Mouse (Mus musculus): ENCODE results near the gene Map4k3. TPM values are rescaled to one million over a fixed set of nuclear protein-coding genes. Genes with fewer than 3 reads are reported as not detected.

The Map4k3 gene
- total and polyA plus RNA-seq, 3 experiments = 3.2 to 4.1 TPM; not detected in 1

- Histone ChIP-seq H3K27ac (ENCODE audit: control insufficient read depth, low read depth, low read length) (no peak overlapping the region), H3K4me1 (ENCODE audit: control insufficient read depth in 1 of 2, insufficient read depth in 2 of 2, low read length in 2 of 2) (no peaks in the 10 kb centered on the region), H3K79me2 (ENCODE audit: control insufficient read depth, insufficient read depth, low read length, poor library complexity) (no peaks in the 10 kb centered on the region), H3K9ac (ENCODE audit: control insufficient read depth, low read depth, low read length, poor library complexity, severe bottlenecking) (no peak overlapping the region), H3K9me3 (replicated peaks; ENCODE audit: insufficient read depth, low read length) (no peaks in the 10 kb centered on the region), H3K36me3 (ENCODE audit: control insufficient read depth in 1 of 2, insufficient read depth in 2 of 2, low read length in 2 of 2) (no peaks in the 10 kb centered on the region; a peak in 1 of 4 replicates), H3K27me3 (ENCODE audit: control insufficient read depth in 1 of 2, insufficient read depth in 2 of 2, low read length in 2 of 2) (no peaks in the 10 kb centered on the region), H3K4me3 (ENCODE audit: control insufficient read depth in 1 of 2, insufficient read depth in 1 of 2, low read depth in 2 of 2, low read length in 2 of 2) (no peak overlapping the region)
- DNase-seq (ENCODE audit: low read depth, low spot score) = no peak
- TF ChIP-seq NELFE (IDR thresholded peaks at IDR 0.05; ENCODE audit: low read depth, low read length) (no peak), JUND (IDR thresholded peaks at IDR 0.05; ENCODE audit: low read depth, low read length) (no peak), ZMIZ1 (IDR thresholded peaks at IDR 0.05; ENCODE audit: low read depth, low read length) (no peak), TAL1 (IDR thresholded peaks at IDR 0.05; ENCODE audit: low read length) (no peak), SMC3 (IDR thresholded peaks at IDR 0.05; ENCODE audit: low read depth, low read length) (no peak), TCF12 (IDR thresholded peaks at IDR 0.05; ENCODE audit: low read depth, low read length) (no peak), NRF1 (IDR thresholded peaks at IDR 0.05; ENCODE audit: insufficient read depth, low read depth, low read length, poor library complexity, severe bottlenecking) (no peak), RAD21 (IDR thresholded peaks at IDR 0.05; ENCODE audit: low read depth, low read length) (no peak), POLR2A (IDR thresholded peaks at IDR 0.05; ENCODE audit: control insufficient read depth in 1 of 2, insufficient read depth in 1 of 2, low read depth in 1 of 2, low read length in 2 of 2, poor library complexity in 1 of 2) (no peak)
Observed at GRCm38 (mm10) chr17:80652740-80653139, 75.5 kb downstream of the Map4k3 start.

DNA sequence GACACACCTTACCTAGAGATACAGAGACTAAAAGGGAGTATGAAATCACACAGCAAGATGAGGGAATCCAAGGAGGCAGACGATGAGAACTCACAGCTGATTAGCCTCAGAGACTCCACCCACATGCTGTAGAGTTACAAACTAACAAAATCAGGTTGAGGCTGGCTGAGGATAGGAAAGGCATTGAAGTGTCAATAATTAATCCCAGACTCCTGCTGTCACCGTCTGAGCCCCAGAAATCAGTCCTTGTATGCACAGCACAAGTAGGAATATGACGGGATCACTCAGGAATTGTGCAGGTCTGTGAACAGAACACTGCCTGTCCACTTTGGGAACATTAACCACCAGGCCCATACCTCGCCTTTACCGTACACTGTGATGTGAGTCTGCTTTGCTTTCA is 81.4 kb downstream of the Map4k3 start:
- Histone ChIP-seq H3K9me3 (replicated peaks; ENCODE audit: insufficient read depth, low read length) (no peaks in the 10 kb centered on the region), H3K9ac (ENCODE audit: control insufficient read depth, low read depth, low read length, poor library complexity, severe bottlenecking) (no peak overlapping the region), H3K4me3 (ENCODE audit: control insufficient read depth in 1 of 2, insufficient read depth in 1 of 2, low read depth in 2 of 2, low read length in 2 of 2) (no peak overlapping the region), H3K4me1 (ENCODE audit: control insufficient read depth in 1 of 2, insufficient read depth in 2 of 2, low read length in 2 of 2) (no peaks in the 10 kb centered on the region), H3K36me3 (ENCODE audit: control insufficient read depth in 1 of 2, insufficient read depth in 2 of 2, low read length in 2 of 2) (no peaks in the 10 kb centered on the region), H3K27ac (ENCODE audit: control insufficient read depth, low read depth, low read length) (no peak overlapping the region), H3K79me2 (ENCODE audit: control insufficient read depth, insufficient read depth, low read length, poor library complexity) (no peaks in the 10 kb centered on the region), H3K27me3 (ENCODE audit: control insufficient read depth in 1 of 2, insufficient read depth in 2 of 2, low read length in 2 of 2) (no peaks in the 10 kb centered on the region)
- no peak for DNase-seq (ENCODE audit: low read depth, low spot score)
- TF ChIP-seq POLR2AphosphoS2 (IDR thresholded peaks at IDR 0.05; ENCODE audit: low read length) (no peak), TBP (IDR thresholded peaks at IDR 0.05; ENCODE audit: low read depth, low read length) (no peak), ZC3H11A (IDR thresholded peaks at IDR 0.05; ENCODE audit: low read depth, low read length) (no peak), CTCF (IDR thresholded peaks at IDR 0.05 in 2 of 3, conservative IDR thresholded peaks at IDR 0.05 in 1 of 3; ENCODE audit: control insufficient read depth in 1 of 3, insufficient read depth in 1 of 3, low read depth in 2 of 3, low read length in 3 of 3, poor library complexity in 1 of 3, severe bottlenecking in 1 of 3) (no peak), NELFE (IDR thresholded peaks at IDR 0.05; ENCODE audit: low read depth, low read length) (no peak), USF2 (IDR thresholded peaks at IDR 0.05; ENCODE audit: borderline replicate concordance in 1 of 2, insufficient read depth in 1 of 2, low read depth in 1 of 2, low read length in 2 of 2) (no peak), KAT2A (conservative IDR thresholded peaks at IDR 0.05; ENCODE audit: low read depth, low read length) (no peak), E2F4 (IDR thresholded peaks at IDR 0.05; ENCODE audit: borderline replicate concordance, low read depth, low read length) (no peak), ZMIZ1 (IDR thresholded peaks at IDR 0.05; ENCODE audit: low read depth, low read length) (no peak)
